Mouse (Mus musculus) adrenal gland, postnatal 4 days (tissue): ENCODE measurements around the gene Gm21885. TPM values are rescaled to one million over a fixed set of nuclear protein-coding genes. Genes with fewer than 3 reads are reported as not detected.
"Not testable (repeated sequence)": the region's sequence is repeated elsewhere in the genome, so short reads cannot be mapped to it uniquely, and the experiment has no call there.

Experiments
- DNase-seq, 2 experiments: peaks; one replicate each; pipeline ENCODE4 v3.0.0; 2021 to 2022; ENCODE audit warnings: low spot score in 2 of 2, mixed read lengths in 2 of 2
- long read RNA-seq, 2 experiments: library from polyadenylated mRNA; stranded (forward); transcript quantifications; one replicate each; pipeline ENCODE4 v2.0.0; 2021
- total RNA-seq, 2 experiments: library from RNA; stranded (reverse); gene quantifications; 2 replicates each; pipeline ENCODE4 v1.2.3; 2021

The Gm21885 gene
- not detected for total RNA-seq
- long read RNA-seq, experiment 1 = 0 reads
- long read RNA-seq, experiment 2 = 0 reads

DNA sequence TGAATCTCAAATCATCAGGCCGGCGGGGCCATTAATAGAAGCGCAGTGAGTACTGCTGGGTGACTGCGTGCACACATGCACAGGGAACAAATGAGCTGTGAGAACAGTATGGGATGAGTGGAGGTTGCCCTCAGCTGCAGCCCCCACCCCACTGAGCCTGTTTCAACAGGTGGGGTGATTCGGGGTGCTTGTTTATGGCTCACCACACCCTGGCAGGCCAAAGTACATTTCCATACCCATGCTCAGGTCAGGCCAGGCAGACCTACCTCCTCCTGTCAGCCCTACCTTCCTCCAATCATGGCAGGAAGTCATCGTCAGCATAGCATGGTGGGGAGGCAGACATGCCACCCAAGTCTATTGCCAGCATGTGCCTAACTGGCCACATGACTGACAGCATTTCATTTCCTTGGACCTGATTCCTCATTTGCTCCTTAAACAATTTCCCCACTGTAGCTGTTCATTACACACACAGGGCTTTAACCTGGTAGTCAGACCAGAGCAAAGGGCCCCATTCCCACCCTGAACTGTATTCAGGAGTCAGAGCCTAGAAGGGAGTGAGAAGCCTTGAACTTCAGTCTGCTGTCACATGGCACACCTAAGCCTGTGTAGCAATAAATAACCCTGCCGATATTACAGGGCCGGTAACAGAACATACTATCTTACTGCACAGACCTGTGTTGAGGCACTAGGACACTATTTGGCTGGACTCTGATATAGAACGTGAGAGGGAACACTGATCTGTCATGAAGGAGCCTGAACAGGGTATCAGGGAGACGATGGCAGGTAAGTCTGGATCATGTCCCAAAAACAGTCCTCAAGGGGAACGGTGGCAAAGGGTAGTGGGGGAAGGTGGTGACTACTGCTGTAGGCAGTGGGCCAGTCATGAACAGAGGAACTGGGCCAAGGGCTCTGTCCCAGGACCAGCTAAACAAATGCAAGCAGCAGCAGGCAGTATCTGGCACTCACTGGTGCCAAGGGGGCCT lies at the start of gene Gm21885:
Gene Gm21885, plus strand, starts transcription at position 675 of the 983 bp plus-strand sequence.
- no peak for DNase-seq

DNA sequence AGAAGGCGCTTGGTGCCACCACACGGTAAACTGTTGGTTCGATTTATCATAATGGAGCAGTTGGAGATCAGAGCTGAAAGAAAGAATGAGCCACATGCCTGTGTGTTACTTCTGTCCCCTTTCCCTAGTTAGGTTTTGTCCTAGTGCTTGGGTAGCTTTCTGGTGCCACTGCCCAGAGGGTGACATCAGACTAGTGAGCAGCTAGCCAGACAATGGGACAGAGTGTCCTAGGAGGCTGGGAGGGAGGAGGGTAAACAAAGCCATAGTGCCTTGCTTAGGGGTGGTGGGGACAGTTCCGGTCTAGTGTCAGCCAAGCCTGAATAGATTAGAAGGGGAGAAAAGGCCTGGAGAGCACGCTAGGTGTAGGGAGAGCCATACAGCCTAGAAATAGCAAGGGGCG lies 48.3 kb upstream of the Gm21885 start:
- no peak for DNase-seq

DNA sequence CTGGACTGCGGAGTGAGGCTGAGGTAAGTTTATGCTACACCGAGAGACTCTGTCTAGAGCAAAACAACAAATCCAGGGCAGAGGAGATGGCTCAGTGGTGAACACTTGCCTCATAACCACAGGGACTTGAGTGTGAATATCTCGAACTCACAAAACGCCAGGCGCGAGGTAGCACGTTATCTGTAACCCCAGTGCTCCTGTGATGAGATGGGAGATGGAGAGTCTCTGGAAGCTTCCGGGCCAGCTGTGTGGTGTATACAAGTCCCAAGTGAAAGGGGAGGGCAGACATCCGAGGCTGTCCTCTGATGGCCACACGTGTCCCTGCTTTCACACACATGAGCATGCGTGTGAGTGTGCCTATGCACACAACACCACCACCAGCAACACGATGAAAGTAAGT lies 47.3 kb upstream of the Gm21885 start:
- no peak for DNase-seq

DNA sequence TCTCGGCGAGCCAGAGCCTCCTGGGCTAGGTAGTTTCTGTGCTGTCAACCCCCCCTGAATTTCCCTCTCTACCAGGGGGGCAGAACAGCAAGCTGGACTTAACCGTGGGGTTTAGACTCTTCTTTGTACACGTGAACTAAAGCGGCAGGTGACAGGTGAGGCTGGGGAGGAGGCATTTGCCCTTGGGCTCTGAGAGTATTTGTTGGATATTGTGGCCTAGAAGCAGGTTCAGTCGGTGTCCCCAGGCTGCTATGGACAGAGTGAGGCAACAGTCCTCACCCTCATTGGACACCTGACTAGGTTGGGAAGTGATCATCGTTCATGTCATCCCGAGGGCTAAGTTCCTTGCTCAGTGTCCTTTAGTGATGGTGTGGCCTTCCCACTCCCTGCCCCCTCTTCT lies 46.8 kb upstream of the Gm21885 start:
- DNase-seq = no peak

DNA sequence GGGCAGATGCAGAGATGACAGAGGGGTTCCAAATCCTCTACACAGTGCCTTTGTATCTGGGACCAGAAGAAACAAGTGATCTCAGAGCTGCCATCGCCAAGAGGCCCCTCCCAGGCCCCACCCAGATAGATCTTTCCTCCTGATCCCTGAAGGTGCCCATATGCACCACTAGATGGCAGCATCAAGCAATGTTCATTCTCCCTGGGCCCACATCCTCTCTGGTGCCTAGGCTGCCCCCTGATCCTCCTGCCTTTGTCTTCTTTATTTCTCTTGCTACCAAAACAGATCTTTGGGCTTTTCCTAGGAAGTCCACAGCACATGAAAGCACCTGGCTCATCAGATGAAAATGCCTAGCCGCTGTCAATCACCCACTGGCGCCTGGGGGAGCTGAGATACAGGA lies 45.6 kb upstream of the Gm21885 start:
- DNase-seq = peak in 1 of 2 experiments; percentile 40

DNA sequence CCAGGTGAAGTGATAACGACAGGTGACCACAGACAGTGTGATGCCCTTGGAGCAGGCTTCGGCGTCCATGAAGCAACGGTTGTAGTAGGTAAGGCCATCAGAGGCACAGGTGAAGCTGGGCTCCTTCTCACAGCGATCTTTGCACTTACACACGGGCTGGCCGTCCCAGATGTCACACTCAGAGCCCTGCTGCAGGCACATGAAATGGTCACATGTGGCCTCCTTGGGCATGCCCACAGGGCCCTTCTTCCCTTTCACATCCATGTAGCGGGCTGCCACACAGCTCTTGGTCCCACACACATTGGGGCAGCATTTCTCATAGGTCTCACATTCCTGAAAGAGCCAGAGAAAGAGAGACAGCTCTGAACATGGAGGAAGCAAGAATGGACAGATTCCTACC lies 42.9 kb upstream of the Gm21885 start:
- no peak for DNase-seq

DNA sequence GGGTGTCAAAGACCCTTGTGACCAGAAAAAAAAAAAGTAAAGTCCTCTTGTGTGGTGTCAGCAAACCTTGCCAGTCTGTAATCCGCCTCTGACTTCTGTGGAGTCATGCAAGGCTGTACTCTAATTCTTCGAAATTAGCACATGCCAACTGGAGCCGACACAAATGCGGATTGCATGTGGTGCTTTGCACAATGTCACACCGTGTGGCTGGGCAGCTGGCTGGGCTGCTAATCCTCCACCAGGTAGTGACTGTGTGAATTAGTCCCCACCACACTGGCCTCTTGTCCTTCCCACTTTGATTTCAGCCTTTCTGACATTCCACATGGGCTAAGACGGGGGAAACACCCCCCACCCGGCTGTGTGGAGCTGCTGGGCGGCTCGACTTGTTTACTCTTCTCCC lies 42.0 kb upstream of the Gm21885 start:
- DNase-seq = no peak

DNA sequence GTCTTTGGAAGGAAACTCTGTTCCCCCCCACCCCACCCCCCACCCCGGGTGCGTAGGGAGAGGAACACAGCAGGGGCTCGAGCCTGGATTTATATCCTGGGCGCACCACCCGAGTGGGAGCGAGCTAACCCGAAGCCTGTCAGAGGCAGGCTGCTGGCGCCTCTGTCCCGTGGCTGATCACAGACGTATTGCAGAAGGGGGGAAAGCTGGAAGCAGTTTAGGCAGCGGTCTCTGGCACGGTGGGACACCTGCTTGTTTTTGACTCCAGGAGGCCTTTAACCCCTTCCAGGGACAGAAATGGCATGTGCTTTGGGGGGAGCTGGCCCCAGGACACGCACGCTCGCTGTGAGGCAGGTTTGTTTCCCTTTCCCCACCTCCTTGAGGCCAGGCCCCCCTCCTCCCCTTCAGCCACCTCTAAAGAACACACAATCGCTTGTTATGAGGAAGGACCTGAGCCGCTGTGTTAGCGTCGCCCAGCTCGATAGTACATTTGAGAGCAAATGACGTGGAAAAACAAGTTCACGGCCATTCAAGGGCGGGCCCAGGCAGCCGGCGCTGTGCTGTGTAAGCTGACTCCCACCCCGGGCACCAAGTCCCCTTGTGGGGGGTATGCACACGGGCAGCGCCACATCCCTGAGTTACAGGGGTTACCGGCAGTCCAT lies 38.8 kb upstream of the Gm21885 start:
- DNase-seq = no peak

DNA sequence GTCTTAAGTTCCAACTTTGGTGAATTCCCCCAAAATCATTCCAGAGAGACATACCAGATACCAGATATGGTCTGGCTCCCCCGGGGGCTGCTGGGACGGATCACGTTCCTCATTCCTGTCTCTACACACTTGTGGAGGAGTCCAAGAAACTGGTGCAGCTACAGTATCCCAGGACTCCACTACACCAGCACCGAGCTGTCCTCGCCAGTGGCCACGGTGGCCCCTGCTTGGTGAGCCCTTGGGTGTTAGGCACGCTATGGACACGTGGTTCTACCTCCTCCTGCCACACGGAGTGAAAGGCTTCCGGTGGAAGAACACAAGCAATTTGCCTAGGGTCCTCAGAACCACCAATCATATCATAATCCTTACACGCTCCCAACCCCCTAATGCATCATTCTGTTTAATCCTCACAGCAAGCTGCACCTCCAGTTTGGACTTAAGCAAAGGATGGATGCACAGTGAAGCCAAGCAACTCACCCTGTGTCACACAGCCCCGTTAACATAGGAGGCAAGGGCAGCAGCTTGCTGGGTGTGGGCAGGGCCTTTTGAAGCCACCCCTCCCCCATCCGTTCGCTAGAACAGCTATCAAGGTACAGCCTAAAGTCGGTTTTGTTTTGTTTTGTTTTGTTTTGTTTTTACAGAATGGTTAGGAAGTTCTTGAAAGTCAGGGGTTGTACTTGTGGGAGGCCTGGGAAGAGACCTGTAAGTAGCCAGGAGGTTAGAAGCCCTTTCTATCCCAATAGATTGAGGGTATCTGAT lies 38.1 kb upstream of the Gm21885 start:
- DNase-seq = no peak

DNA sequence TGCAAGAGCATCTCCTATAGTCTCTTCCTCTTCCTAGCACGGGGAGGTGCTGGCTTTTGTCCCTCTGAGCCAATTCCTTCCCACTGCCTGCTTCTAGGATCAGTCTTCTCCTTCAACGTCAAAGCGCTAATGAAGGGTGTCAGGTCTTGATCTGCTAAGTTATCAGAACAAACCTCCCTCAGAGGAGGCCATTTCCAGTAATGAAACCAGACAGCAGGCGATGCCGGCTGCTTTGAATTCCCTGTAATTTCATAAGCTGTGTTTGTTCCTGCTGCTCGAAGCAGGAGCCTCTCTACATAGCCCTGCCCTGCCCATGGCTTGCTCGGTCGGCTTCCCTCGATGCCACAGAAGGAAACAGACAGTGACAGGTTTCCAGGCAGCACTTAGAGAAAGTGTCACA lies 37.3 kb upstream of the Gm21885 start:
- DNase-seq = no peak

DNA sequence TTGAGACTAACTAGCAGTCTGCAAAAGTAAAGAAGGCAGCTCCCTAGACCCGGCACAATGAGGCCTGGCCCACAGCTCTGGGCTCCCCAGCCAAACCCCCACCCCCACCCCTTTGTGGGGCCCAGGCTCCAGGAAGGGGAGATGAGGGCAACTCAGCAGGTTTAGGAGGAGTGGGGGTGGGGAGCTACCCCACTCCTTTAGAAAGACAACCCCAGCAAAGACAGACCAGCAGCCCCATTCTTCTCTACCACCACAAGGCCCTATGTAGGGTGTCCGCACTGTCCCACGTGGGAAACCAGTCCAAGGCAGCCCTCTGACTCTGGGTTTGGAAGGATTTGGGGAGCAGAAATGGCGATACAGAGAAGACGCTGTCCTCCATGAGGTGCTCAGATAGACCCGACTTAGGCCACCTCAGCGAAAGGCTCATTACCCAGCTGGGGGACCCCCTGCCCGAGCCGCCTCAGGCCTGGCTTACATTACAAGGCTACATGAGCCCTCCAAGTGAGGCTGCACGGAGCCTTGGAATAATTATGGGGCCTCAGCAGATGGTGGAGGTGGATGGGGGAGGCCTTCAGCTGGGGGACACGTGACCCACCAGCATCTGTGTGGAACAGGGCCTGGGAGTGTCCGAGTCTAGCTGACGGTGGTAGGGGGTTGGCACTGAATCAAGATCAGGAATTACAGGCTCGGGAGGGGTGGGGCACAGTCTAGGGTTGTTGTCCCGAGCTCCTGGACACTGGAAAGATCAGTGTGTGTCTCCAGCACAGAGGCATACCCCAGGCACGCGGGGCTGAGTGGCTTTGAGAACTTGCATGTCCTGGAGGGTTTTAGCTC lies 35.5 kb upstream of the Gm21885 start, which contains the start of gene Wfikkn2:
Gene Wfikkn2, minus strand, starts transcription at position 51 of the 834 bp plus-strand sequence.
- no peak for DNase-seq

DNA sequence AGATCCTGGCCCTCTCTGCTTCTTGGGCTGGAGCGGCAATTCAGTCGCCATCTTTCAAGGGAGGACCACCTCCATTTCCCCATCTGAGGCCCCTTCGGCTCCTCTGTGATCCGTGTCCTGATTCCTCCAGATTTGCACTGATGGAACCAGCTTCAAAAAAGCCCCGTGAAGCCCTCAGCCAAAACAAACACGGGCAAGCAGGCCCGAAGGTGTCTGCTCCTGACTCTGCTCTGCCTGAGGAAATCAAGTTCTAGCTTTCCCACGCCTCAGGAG lies 34.9 kb upstream of the Gm21885 start:
- no peak for DNase-seq

DNA sequence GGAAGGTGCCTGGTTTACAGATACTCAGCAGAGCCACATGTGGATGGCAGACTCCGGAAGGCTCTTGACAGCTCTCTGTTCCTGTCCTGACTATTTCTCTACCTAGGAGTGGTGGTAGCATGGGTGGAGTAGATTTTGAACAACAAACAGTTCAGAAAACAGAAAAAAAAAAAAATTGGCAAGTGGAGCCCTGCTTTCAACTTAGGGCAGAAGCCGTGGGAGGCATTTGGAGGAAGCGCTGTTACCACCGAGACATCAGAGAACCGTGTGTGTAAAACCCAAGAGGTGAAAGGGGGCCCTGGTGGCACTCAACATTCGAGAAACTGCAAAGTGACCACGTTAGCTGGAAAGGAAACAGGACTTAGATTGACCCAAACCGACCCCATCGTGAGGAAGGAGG lies 28.5 kb upstream of the Gm21885 start:
- no peak for DNase-seq

DNA sequence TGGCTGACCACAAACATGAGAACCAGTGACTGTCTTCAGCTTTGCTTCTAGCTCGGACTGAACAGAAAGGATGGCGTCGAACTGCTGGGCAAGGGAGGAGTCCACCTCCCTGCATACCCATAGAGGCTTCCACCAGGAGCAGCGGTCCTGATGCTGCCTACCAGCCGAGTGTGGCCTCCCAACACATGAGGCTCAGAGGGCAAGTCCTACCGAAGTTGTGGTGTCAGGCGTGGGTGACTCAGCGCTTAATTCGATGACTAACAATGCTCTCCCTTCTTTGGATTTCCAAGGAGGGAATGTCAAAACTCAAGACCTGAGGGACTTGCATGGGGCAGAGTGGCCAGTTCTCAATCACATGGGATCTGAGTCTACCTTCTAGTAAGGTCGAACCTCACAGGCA lies 28.0 kb upstream of the Gm21885 start:
- DNase-seq = no peak

DNA sequence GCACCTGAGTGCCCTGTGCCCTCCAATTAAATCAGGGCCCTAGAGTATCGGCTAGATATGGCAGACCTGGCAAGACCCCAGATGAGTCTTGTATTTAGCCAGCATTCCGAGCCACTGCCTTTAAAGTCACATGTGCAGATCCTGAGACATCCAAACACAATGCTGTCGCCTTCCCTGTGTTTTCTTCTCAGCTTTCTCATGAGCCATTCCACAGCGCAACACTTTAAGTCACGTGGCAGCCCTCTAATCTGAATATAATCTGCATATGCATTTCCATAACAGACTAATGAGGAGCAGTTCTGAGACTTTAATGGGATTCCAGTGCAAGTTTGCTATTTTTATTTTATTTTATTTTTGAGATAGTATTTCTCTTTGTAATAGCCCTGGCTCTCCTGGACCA lies 25.9 kb upstream of the Gm21885 start:
- DNase-seq = no peak

DNA sequence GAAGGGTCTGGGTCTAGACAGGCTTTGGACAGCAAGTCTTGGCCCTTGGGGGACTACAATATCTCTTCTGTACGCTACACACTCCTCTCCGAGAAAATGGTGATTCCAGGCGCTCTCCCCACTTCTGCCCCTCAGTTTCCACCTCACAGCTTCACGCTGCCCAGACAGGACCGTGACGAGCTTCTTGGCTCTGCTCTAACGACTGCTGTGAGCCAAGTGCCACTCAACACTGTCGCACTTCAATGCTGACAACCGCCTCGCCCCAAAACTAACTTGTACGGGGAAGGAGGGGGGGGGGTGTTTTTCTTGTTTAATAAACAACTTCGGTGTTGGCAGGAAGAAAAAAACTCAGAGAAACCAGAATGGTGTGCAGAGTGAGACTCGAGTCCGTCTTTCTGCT lies 23.7 kb upstream of the Gm21885 start:
- no peak for DNase-seq

DNA sequence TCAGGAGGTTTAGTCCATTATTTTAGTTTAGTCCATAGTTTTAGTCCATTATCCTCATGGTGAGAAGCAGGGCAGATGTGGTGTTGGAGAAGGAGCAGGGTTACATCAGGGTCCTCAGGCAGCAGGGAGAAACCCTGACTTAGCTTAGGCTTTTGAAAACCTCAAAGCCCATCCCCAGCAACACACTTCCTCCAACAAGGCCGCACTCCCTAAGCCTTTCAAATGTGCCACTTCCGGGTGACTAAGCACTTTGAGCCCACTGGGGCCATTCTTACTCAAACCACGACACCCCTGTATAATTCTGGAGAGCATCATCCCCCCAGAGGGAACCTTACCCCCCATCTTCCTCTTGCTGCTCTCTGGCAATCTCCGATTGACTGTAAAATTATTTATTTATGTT lies 21.9 kb upstream of the Gm21885 start:
- DNase-seq = no peak

DNA sequence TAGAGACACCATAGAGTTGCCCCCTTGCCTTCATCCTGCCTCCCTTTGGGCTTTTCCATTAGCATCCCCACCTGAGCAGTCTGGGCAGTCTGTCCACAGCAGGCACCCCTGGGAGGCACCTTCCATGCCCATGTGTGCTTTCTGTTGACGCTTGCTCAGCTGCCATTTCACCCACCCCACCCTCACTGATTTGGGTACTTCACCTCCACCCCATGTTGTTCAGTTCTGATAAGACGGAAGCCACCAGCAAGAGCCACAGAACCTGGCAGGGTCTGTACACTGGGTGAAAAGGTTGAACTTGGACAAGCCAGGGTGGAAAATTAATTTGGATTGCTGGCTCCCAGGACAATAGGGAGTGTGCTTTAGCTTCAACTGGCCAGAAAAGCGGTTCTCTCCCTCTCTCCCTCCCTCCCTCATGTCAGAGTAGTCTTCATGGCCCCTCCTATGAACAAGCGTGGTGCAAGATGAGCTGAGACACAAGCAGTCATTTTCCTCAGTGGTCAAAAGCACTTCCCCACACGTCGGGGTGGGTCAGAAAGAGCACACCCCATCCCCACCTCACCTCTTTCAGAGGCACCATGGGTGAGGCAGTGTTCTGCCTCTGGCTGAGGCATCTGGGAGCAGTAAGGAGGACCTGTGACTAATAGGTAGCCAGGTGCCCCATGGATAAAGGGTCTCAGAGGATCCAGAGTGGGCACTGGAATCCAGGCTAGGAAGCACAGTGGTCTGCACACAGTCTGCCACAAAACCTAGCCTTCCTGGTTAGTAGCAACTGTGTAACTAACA lies 19.9 kb upstream of the Gm21885 start:
- DNase-seq = no peak

DNA sequence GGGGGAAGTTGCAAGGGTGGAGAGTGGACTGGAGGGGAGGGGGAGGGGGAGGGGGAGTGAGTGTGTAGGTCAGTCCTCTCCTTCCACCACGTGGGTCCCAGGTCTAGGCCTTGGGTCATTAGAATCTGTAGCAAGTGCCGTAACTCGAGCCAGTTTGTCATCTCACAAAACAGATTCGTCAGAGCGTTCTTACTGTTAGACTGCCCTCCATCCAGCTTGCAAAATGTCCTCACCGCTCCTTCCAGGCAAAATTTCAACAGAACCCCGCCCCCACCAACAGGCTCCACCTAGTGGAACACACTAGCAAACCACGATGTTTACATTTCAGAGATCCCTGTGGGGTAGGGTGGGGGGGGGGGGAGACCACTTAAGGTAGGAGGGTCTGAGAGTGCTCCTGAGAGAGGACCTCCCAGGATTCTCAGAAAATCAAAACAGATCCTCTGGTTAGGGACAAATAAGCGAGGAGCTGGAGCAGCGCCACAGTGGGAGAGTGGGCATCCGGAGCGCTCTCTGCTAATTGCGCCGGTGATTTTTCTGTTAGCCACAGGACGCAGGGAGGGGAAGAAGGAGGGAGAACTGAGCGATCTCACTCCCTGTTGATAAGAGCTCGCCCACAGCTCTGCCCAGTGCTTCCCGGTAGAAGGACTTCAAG lies 16.4 kb upstream of the Gm21885 start:
- DNase-seq = peak in 1 of 2 experiments; percentile 42

DNA sequence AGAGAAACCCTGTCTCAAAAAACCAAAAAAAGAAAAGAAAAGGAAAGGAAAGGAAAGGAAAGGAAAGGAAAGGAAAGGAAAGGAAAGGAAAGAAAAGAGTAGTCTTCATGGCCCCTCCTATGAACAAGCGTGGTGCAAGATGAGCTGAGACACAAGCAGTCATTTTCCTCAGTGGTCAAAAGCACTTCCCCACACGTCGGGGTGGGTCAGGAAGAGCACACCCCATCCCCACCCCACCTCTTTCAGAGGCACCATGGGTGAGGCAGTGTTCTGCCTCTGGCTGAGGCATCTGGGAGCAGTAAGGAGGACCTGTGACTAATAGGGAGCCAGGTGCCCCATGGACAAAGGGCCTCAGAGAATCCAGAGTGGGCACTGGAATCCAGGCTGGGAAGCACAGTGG lies 15.5 kb upstream of the Gm21885 start:
- DNase-seq = not testable (repeated sequence)
